Mouse (Mus musculus) limb, embryonic 10.5 days (tissue): ENCODE measurements around the gene Lepr. TPM values are rescaled to one million over a fixed set of nuclear protein-coding genes. Genes with fewer than 3 reads are reported as not detected.

Experiments used
- DNase-seq: peaks from one replicate; pipeline ENCODE4 v3.0.0-alpha.2; 2017; ENCODE audit warnings: low spot score
- H3K27ac ChIP-seq: fragments of 300-500 bp; sonication (generic); 2 replicates; pipeline ENCODE4 v1.5.1; 2016; ENCODE audit warnings: mild to moderate bottlenecking
- H3K27me3 ChIP-seq: fragments of 300-500 bp; sonication (generic); 2 replicates; pipeline ENCODE4 v1.6.1; 2016; ENCODE audit warnings: low read depth, mild to moderate bottlenecking; ENCODE audit not compliant: poor library complexity, severe bottlenecking
- H3K36me3 ChIP-seq: fragments of 300-500 bp; sonication (generic); 2 replicates; pipeline ENCODE4 v1.6.1; 2016; ENCODE audit warnings: mild to moderate bottlenecking, moderate library complexity
- H3K4me1 ChIP-seq: fragments of 300-500 bp; sonication (generic); 2 replicates; pipeline ENCODE4 v1.6.1; 2016
- H3K4me3 ChIP-seq: fragments of 300-500 bp; sonication (generic); 2 replicates; pipeline ENCODE4 v1.5.1; 2016; ENCODE audit warnings: mild to moderate bottlenecking, moderate library complexity
- H3K9me3 ChIP-seq: fragments of 300-500 bp; sonication (generic); replicated peaks from 2 replicates; pipeline ENCODE4 v1.6.1; 2016; ENCODE audit warnings: mild to moderate bottlenecking
- WGBS: fragments of 180-500 bp; shearing (Covaris S2); methylation state at CpG from one replicate; pipeline ENCODE4 v1.1.7; 2016; 5-methylcytosine and 5-hydroxymethylcytosine counted together
- polyA plus RNA-seq: library from polyadenylated mRNA; unstranded; fragments of >200 nt; fragmentation: Nextera tagmentation; extraction: Ambion mirVana; gene quantifications from 2 replicates; pipeline ENCODE4 v1.2.1, GENCODE M21; 2016

The Lepr gene
- polyA plus RNA-seq: 1.3 and 3.2 TPM in 2 replicates

DNA sequence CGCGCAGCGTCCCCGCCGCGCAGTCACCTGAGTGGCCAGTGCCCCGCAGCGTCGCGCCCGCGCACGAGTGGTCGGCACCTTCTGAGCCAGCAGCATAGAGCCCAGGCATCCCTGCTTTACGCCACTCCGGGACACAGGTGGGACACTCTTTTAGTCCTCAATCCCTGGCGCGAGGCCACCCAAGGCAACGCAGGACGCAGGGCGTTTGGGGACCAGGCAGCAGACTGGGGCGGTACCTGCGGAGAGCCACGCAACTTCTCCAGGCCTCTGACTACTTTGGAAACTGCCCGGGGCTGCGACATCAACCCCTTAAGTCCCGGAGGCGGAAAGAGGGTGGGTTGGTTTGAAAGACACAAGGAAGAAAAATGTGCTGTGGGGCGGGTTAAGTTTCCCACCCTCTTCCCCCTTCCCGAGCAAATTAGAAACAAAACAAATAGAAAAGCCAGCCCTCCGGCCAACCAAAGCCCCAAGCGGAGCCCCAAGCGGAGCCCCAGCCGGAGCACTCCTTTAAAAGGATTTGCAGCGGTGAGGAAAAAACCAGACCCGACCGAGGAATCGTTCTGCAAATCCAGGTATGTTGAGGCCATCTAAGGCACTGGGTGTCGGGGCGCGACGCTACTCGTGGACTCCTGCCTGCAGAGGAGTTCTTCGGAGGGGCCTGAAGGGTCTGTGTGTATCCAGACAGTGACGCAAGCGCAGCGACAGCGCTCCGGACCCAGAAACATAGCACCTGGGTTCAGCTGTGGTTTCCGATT, at the start of gene Lepr:
Gene Lepr (plus strand): TSS at position 38 of the 755 bp plus-strand sequence.
- peak; percentile 56 for DNase-seq
- H3K9me3 ChIP-seq: no peaks in the 10 kb centered on the region
- peak within 1 kb of the TSS; percentile 56 for H3K4me3 ChIP-seq
- peaks cover 32% of the 10 kb centered on the region for H3K27me3 ChIP-seq
- no peaks in the 10 kb centered on the region for H3K36me3 ChIP-seq
- peaks cover 16% of the 10 kb centered on the region for H3K4me1 ChIP-seq
- WGBS: under 1% methylated on average over 50 of the region's 50 CpGs
- peak within 1 kb of the TSS; percentile 77 for H3K27ac ChIP-seq

DNA sequence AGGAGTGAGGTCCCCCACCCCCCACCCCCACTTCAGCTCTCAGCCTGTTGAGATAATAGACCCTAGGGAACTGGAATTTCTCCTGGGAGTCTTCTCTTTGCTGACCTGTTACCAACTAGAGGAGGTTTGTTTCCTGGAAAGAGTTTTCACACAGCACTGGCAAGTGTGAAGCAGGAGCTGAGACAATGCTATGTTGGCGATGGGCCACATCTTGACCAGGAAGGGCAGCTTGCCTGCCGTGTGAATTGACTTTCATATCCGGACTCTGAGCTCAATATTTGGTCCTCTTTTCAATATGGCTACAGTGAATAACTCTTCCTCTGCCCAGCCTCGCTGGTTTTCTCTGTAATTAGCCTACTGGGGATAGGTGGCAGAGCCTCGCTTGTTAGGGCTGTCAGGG, 48.0 kb upstream of the Lepr start:
- Histone ChIP-seq H3K27ac (no peak overlapping the region), H3K4me1 (peaks cover 3% of the 10 kb centered on the region; the same call in 1 of the 2 replicates), H3K27me3 (no peaks in the 10 kb centered on the region), H3K36me3 (no peaks in the 10 kb centered on the region), H3K9me3 (no peaks in the 10 kb centered on the region), H3K4me3 (no peak overlapping the region)
- no peak for DNase-seq
- 75% methylated on average over 5 of the region's 5 CpGs for WGBS

DNA sequence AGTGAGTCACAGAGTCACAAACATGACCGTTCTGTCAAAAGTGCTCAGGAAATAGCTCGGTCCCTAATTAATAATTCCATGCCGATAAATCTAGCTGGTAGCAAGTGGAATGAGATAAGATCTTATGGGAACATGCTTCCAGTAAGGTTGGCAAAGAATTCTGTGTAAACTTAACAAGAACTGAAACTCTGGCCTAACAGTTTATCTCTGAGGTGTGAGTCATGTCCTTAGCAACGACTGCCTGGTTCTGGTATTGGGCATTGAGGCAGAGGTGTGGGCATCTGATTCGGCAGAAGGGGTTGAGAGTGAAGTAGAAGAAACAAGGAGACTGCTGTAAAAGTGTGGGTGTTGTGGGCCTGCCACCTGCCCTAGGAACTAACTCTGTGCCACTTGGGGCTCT, 47.4 kb upstream of the Lepr start:
- DNase-seq: no peak
- no peaks in the 10 kb centered on the region for H3K9me3 ChIP-seq
- H3K4me1 ChIP-seq: peaks cover 3% of the 10 kb centered on the region; the same call in 1 of the 2 replicates
- WGBS: 86% methylated on average over 5 of the region's 5 CpGs
- no peak overlapping the region for H3K27ac ChIP-seq
- no peak overlapping the region for H3K4me3 ChIP-seq
- H3K27me3 ChIP-seq: no peaks in the 10 kb centered on the region
- no peaks in the 10 kb centered on the region for H3K36me3 ChIP-seq

DNA sequence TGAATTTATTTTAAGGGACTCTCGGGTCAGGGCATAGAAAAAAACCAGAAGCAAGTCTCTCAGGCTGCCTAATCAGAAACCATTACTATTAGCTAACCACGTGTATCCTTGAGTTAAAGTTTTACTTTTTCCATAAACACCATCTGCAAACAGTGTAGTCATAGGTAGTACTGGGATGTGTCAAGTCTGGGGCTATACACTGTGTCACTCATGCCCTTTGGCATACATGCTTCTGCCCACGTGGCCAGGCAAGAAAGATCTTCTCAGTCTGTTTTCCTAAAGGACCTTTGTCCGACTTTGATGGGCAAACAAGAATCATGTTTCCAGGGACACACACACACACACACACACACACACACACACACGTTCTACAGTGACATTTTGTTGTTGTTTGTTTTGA, 42.4 kb upstream of the Lepr start:
- no peak for DNase-seq
- H3K36me3 ChIP-seq: no peaks in the 10 kb centered on the region
- no peaks in the 10 kb centered on the region for H3K4me1 ChIP-seq
- no peak overlapping the region for H3K4me3 ChIP-seq
- no peaks in the 10 kb centered on the region for H3K27me3 ChIP-seq
- no peak overlapping the region for H3K27ac ChIP-seq
- no peaks in the 10 kb centered on the region for H3K9me3 ChIP-seq
- 83% methylated on average over 5 of the region's 5 CpGs for WGBS

DNA sequence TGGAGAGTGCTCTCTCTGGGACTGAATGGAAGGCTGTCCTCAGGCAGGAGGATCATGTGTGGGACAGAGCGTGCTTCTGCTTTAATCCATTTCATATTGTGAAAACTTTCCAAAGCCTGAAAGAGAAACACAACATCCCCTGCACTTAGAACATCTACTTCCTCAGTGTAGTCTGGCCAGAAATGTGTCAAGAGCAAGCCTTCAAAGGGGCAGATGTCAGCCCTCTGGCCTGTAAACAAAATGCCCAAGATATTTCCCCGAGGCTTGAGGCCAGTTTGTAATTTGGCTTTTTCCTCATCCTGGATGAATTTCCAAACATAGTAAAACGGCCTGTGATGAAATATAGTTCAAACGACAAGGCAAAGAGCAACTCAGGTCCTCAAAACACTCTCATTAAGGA, 41.5 kb upstream of the Lepr start:
- Histone ChIP-seq H3K27ac (no peak overlapping the region), H3K9me3 (no peaks in the 10 kb centered on the region), H3K27me3 (no peaks in the 10 kb centered on the region), H3K36me3 (no peaks in the 10 kb centered on the region), H3K4me1 (no peaks in the 10 kb centered on the region), H3K4me3 (no peak overlapping the region)
- 74% methylated on average over 4 of the region's 4 CpGs for whole genome bisulfite sequencing
- no peak for DNase-seq

DNA sequence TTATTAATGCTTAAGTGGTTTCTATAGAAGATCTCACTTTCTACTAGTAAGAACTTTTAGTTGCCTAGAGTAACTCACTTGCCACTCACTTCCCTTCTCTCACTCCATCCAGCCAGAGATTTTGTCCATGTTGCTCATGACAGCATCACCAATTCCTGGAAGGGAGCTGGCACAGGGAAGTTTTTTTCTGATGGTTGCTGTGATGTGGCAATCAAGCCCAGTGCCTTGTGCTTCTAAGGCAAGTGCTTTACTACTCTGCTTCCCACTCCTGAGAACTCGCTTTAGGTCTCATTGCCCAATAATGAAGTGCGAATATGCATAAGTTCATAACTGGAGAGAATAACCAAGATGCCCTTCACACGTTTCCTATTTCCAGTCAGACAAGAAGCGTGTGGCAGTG, 34.6 kb upstream of the Lepr start:
- Histone ChIP-seq H3K27ac (no peak overlapping the region), H3K36me3 (no peaks in the 10 kb centered on the region), H3K27me3 (no peaks in the 10 kb centered on the region), H3K4me3 (no peak overlapping the region), H3K9me3 (no peaks in the 10 kb centered on the region), H3K4me1 (no peaks in the 10 kb centered on the region)
- DNase-seq: no peak
- WGBS: 87% methylated on average over 4 of the region's 4 CpGs

DNA sequence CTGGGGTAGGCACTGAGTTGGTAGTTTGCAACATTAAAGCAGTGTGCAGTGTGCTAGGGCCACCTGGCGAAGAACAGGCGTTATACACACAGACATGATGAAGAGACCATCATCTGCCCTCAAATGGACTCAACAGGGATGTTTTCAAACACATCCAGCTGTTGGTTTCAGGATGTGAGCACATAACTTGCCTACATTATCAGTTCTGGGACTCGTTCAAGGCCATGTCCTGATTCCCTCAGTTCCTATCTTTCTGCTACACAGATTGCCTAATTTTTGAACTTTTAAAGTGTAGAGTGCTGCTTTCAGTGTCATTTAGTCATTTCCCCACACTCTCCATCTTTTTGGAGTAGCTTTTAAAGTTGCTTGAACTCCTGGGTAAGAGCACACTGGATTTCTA, 34.1 kb upstream of the Lepr start:
- Histone ChIP-seq H3K36me3 (no peaks in the 10 kb centered on the region), H3K4me1 (no peaks in the 10 kb centered on the region), H3K9me3 (no peaks in the 10 kb centered on the region), H3K27me3 (no peaks in the 10 kb centered on the region), H3K27ac (no peak overlapping the region), H3K4me3 (no peak overlapping the region)
- DNase-seq: no peak
- 87% methylated on average over 3 of the region's 3 CpGs for WGBS

DNA sequence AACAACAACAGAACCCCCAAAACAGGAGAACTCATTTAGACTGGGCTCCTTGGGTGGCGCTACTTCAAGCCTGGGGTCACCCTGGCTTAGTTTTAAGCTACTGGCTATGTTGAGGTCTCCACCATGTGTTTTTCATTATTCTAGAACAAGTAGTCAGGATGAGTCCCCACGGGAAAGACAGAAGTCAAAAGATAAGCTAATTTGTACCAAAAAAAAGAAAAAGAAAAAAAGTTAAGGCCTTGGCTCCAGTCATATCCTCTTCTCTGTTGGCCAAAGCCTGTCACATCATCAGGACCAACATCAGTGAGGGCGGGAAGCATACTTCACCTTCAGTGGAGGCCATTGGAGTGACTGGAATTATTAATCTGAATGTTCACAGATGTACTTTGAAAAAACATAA, 32.4 kb upstream of the Lepr start:
- Histone ChIP-seq H3K27me3 (no peaks in the 10 kb centered on the region), H3K4me1 (no peaks in the 10 kb centered on the region), H3K9me3 (no peaks in the 10 kb centered on the region), H3K36me3 (no peaks in the 10 kb centered on the region), H3K27ac (no peak overlapping the region), H3K4me3 (no peak overlapping the region)
- WGBS: 70% methylated on average over 3 of the region's 3 CpGs
- no peak for DNase-seq

DNA sequence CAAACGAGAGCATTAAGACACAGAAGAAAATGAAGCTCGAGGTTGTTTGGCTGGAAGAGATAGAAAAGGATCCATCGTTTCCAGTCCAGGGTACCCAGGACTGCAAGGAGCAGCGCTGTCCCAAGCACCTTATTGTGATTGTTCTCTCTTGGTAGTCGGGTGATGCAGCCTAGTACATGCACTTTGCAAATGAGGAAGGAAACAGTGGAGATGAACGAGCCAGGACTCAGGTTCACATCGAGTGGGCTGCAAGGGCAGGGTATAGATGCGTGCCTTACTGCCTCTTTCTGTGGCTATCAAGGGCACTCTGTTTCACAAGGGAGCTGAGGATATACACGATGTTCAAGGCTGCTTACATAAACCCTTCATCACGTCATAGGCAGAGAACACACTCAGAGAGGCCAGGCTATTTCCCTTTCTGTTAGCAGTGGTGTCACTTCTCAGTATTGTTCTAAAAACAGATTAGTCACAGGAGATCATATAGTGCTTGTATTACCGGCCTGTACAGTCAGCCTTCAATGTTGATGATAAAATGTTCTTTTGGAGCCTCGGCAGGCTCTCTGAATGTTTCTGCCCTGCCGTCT, 30.9 kb upstream of the Lepr start:
- H3K4me1 ChIP-seq: no peaks in the 10 kb centered on the region
- H3K4me3 ChIP-seq: no peak overlapping the region
- 89% methylated on average over 13 of the region's 13 CpGs for WGBS

DNA sequence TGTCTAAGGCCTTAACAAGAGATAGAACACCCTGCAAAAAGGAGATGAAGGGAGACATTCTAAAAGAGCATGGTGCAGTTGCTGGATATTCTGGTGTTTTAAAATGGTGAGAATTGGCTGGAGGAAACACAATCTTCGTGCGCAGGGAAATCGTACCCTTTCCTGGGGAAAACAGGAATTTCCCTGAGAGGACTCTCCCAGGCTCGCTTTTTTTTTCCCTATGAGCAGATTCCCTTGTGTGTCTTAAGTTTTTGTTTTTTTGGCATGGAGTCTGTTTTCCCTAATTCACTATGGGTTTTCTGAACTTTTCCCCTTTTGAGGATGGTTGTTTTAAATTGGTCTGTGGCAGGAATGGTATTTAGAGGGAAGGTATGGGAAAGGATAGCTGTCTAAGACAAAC, 28.0 kb upstream of the Lepr start:
- Histone ChIP-seq H3K36me3 (no peaks in the 10 kb centered on the region), H3K27ac (no peak overlapping the region), H3K9me3 (no peaks in the 10 kb centered on the region), H3K27me3 (no peaks in the 10 kb centered on the region), H3K4me1 (no peaks in the 10 kb centered on the region), H3K4me3 (no peak overlapping the region)
- no peak for DNase-seq
- 93% methylated on average over 4 of the region's 4 CpGs for WGBS

More for the DNA sequence above, 30.9 kb upstream of the Lepr start:
- H3K27me3 ChIP-seq: no peaks in the 10 kb centered on the region
- H3K27ac ChIP-seq: no peak overlapping the region
- no peaks in the 10 kb centered on the region for H3K36me3 ChIP-seq
- no peaks in the 10 kb centered on the region for H3K9me3 ChIP-seq
- DNase-seq: no peak

DNA sequence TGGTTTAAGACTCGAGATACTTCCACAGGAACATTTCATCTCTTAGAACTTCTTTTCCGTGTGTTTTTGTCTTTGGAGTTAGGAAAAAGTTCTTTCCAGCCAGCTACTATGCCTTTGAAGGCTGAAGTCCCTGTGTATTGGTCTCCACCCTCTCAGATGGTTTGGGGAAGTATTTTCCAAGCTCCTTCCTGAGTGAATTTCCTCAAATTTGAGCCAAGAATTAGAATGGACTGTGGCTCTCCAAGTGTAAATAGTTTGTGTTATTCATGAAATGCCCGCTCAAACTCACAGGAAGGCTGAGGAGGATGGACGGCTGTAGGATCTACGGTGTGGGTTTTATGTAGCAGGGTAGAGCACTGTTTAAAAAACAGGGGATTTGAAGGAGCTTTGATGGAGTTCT, 27.6 kb upstream of the Lepr start:
- Histone ChIP-seq H3K27ac (no peak overlapping the region), H3K4me1 (no peaks in the 10 kb centered on the region), H3K9me3 (no peaks in the 10 kb centered on the region), H3K36me3 (no peaks in the 10 kb centered on the region), H3K4me3 (no peak overlapping the region), H3K27me3 (no peaks in the 10 kb centered on the region)
- 88% methylated on average over 5 of the region's 5 CpGs for WGBS
- no peak for DNase-seq

DNA sequence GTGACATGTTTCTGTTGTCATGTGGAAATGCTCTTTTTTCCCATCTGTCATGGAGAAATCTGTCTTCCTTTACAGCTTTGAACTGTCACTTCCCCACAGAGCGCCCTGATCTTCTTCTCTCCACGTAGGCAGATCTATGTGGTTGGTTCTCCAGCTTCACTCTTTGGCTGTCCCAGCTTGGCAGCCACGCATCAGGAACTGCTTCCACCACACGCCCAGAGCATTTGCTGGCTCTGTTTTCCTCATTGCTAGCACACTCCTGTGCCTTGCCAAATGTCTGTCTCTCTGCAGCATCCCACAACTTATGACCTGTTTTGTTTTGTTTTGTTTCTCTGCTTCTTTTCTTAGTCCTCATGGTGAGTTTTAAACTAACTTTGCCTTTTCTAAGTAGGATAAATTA, 24.3 kb upstream of the Lepr start:
- WGBS: 75% methylated on average over 4 of the region's 4 CpGs
- Histone ChIP-seq H3K4me1 (no peaks in the 10 kb centered on the region), H3K36me3 (no peaks in the 10 kb centered on the region), H3K9me3 (no peaks in the 10 kb centered on the region), H3K27me3 (no peaks in the 10 kb centered on the region), H3K4me3 (no peak overlapping the region), H3K27ac (no peak overlapping the region)
- DNase-seq: no peak

DNA sequence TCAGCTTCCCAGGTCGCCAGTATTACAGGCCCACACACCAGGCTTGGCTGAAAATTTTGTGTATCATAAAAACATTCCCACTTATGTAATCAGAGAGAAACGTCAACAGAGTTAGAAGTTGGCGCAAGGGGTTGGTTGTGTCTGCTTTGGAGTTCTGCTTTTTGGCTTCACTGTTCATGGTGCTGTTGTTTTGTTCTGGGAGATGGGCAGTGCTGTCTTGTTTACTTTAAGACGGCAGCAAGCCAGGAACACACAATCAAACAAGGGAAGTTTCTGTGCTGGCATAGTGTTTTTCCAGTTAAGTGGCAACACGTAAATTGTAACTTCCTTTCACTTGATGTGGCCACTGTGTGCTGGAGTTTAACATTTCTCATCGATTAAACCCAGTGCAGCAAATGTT, 22.7 kb upstream of the Lepr start:
- no peaks in the 10 kb centered on the region for H3K4me1 ChIP-seq
- 82% methylated on average over 6 of the region's 6 CpGs for WGBS
- no peak for DNase-seq

More for the DNA sequence above, 22.7 kb upstream of the Lepr start:
- Histone ChIP-seq H3K27ac (no peak overlapping the region), H3K36me3 (no peaks in the 10 kb centered on the region), H3K27me3 (no peaks in the 10 kb centered on the region), H3K9me3 (no peaks in the 10 kb centered on the region), H3K4me3 (no peak overlapping the region)
